Mouse (Mus musculus): ENCODE data around the gene Allc. TPM values are rescaled to one million over a fixed set of nuclear protein-coding genes. Genes with fewer than 3 reads are reported as not detected.

The Allc gene
- polyA plus RNA-seq, 1 experiment from 2014 or later, result not detected

- no peak overlapping the region for H3K9ac ChIP-seq
- no peak for ATAC-seq (ENCODE audit: insufficient number of reproducible peaks, low FRiP score)
- no peak overlapping the region for H3K27ac ChIP-seq (ENCODE audit: poor library complexity, severe bottlenecking)
- H3K4me2 ChIP-seq, result no peak overlapping the region
- 68% methylated on average over 6 of the region's 6 CpGs for WGBS
- peaks cover 9% of the 10 kb centered on the region for H3K4me1 ChIP-seq (replicated peaks)
- H3K36me3 ChIP-seq, result no peaks in the 10 kb centered on the region
- no peaks in the 10 kb centered on the region for H3K9me3 ChIP-seq (replicated peaks)
- no peaks in the 10 kb centered on the region for H3K27me3 ChIP-seq (replicated peaks)
- no peak overlapping the region for H3K4me3 ChIP-seq
These were observed 30.1 kb upstream of the Allc start for GRCm38 (mm10) chr12:28612391-28612790.

GRCm38 (mm10) chr12:28607546-28608305 is 25.4 kb upstream of the Allc start:
- Histone ChIP-seq H3K27ac (ENCODE audit: poor library complexity, severe bottlenecking) (no peak overlapping the region), H3K9ac (no peak overlapping the region), H3K9me3 (replicated peaks) (no peaks in the 10 kb centered on the region), H3K4me3 (no peak overlapping the region), H3K4me2 (no peak overlapping the region), H3K27me3 (replicated peaks) (no peaks in the 10 kb centered on the region), H3K36me3 (no peaks in the 10 kb centered on the region), H3K4me1 (replicated peaks) (peaks cover 12% of the 10 kb centered on the region)
- ATAC-seq (ENCODE audit: insufficient number of reproducible peaks, low FRiP score), result no peak
- 55% methylated on average over 17 of the region's 17 CpGs for WGBS

- Histone ChIP-seq H3K27ac (ENCODE audit: poor library complexity, severe bottlenecking) (no peak overlapping the region), H3K36me3 (no peaks in the 10 kb centered on the region), H3K27me3 (replicated peaks) (no peaks in the 10 kb centered on the region), H3K4me3 (no peak overlapping the region), H3K9ac (no peak overlapping the region), H3K4me1 (replicated peaks) (peaks cover 24% of the 10 kb centered on the region), H3K9me3 (replicated peaks) (no peaks in the 10 kb centered on the region), H3K4me2 (no peak overlapping the region)
- 69% methylated on average over 1 of the region's 1 CpGs for WGBS
- no peak for ATAC-seq (ENCODE audit: insufficient number of reproducible peaks, low FRiP score)
These were observed 21.2 kb upstream of the Allc start for GRCm38 (mm10) chr12:28603494-28603893.

GRCm38 (mm10) chr12:28602259-28602658 is 19.9 kb upstream of the Allc start:
- Histone ChIP-seq H3K4me1 (replicated peaks) (peaks cover 25% of the 10 kb centered on the region), H3K4me3 (no peak overlapping the region), H3K27me3 (replicated peaks) (no peaks in the 10 kb centered on the region), H3K9me3 (replicated peaks) (no peaks in the 10 kb centered on the region), H3K27ac (ENCODE audit: poor library complexity, severe bottlenecking) (no peak overlapping the region), H3K4me2 (no peak overlapping the region), H3K9ac (no peak overlapping the region), H3K36me3 (no peaks in the 10 kb centered on the region)
- WGBS, result 25% methylated on average over 4 of the region's 4 CpGs
- ATAC-seq (ENCODE audit: insufficient number of reproducible peaks, low FRiP score), result no peak

- no peaks in the 10 kb centered on the region for H3K36me3 ChIP-seq
These were observed 16.2 kb upstream of the Allc start for GRCm38 (mm10) chr12:28598526-28598991.

GRCm38 (mm10) chr12:28598110-28598509 is 15.8 kb upstream of the Allc start:
- H3K27ac ChIP-seq (ENCODE audit: poor library complexity, severe bottlenecking), result no peak overlapping the region
- H3K27me3 ChIP-seq (replicated peaks), result no peaks in the 10 kb centered on the region
- no peak overlapping the region for H3K4me3 ChIP-seq
- no peak for ATAC-seq (ENCODE audit: insufficient number of reproducible peaks, low FRiP score)
- no peaks in the 10 kb centered on the region for H3K36me3 ChIP-seq
- H3K4me1 ChIP-seq (replicated peaks), result peaks cover 22% of the 10 kb centered on the region
- no peak overlapping the region for H3K9ac ChIP-seq
- 39% methylated on average over 3 of the region's 3 CpGs for WGBS
- H3K4me2 ChIP-seq, result no peak overlapping the region
- no peaks in the 10 kb centered on the region for H3K9me3 ChIP-seq (replicated peaks)

More at GRCm38 (mm10) chr12:28598526-28598991, 16.2 kb upstream of the Allc start:
- Histone ChIP-seq H3K4me1 (replicated peaks) (peaks cover 22% of the 10 kb centered on the region), H3K4me2 (no peak overlapping the region), H3K9me3 (replicated peaks) (no peaks in the 10 kb centered on the region), H3K27ac (ENCODE audit: poor library complexity, severe bottlenecking) (no peak overlapping the region), H3K9ac (no peak overlapping the region), H3K27me3 (replicated peaks) (no peaks in the 10 kb centered on the region), H3K4me3 (no peak overlapping the region)
- WGBS, result 45% methylated on average over 2 of the region's 2 CpGs
- ATAC-seq (ENCODE audit: insufficient number of reproducible peaks, low FRiP score), result no peak

GRCm38 (mm10) chr12:28597699-28598098 is 15.4 kb upstream of the Allc start:
- H3K9me3 ChIP-seq (replicated peaks), result no peaks in the 10 kb centered on the region
- no peaks in the 10 kb centered on the region for H3K36me3 ChIP-seq
- H3K4me2 ChIP-seq, result no peak overlapping the region
- H3K27me3 ChIP-seq (replicated peaks), result no peaks in the 10 kb centered on the region
- no peak overlapping the region for H3K9ac ChIP-seq
- H3K27ac ChIP-seq (ENCODE audit: poor library complexity, severe bottlenecking), result no peak overlapping the region
- no peak for ATAC-seq (ENCODE audit: insufficient number of reproducible peaks, low FRiP score)
- WGBS, result 58% methylated on average over 9 of the region's 9 CpGs
- H3K4me3 ChIP-seq, result no peak overlapping the region
- peaks cover 22% of the 10 kb centered on the region for H3K4me1 ChIP-seq (replicated peaks)

- Histone ChIP-seq H3K4me2 (no peak overlapping the region), H3K9ac (no peak overlapping the region), H3K27ac (ENCODE audit: poor library complexity, severe bottlenecking) (no peak overlapping the region), H3K36me3 (no peaks in the 10 kb centered on the region), H3K4me1 (replicated peaks) (peaks cover 18% of the 10 kb centered on the region), H3K27me3 (replicated peaks) (no peaks in the 10 kb centered on the region), H3K9me3 (replicated peaks) (no peaks in the 10 kb centered on the region), H3K4me3 (no peak overlapping the region)
- no peak for ATAC-seq (ENCODE audit: insufficient number of reproducible peaks, low FRiP score)
These were observed 14.5 kb upstream of the Allc start for GRCm38 (mm10) chr12:28596851-28597250.

- Histone ChIP-seq H3K36me3 (no peaks in the 10 kb centered on the region), H3K4me3 (no peak overlapping the region), H3K27me3 (replicated peaks) (peaks cover 22% of the 10 kb centered on the region), H3K4me1 (replicated peaks) (peaks cover 12% of the 10 kb centered on the region), H3K27ac (ENCODE audit: poor library complexity, severe bottlenecking) (no peak overlapping the region), H3K9ac (no peak overlapping the region), H3K4me2 (no peak overlapping the region), H3K9me3 (replicated peaks) (no peaks in the 10 kb centered on the region)
- 0 out of 2 replicates have a peak, but pooled peaks have one; percentile 17 for ATAC-seq (ENCODE audit: insufficient number of reproducible peaks, low FRiP score)
- 41% methylated on average over 13 of the region's 13 CpGs for WGBS
These were observed 8.1 kb upstream of the Allc start for GRCm38 (mm10) chr12:28590428-28590827.

- Histone ChIP-seq H3K4me3 (peak overlapping the region; percentile 54), H3K27ac (ENCODE audit: poor library complexity, severe bottlenecking) (no peak overlapping the region), H3K36me3 (no peaks in the 10 kb centered on the region), H3K9ac (peak overlapping the region; percentile 66; the same call in 1 of the 2 replicates), H3K4me1 (replicated peaks) (peaks cover 12% of the 10 kb centered on the region), H3K27me3 (replicated peaks) (peaks cover 23% of the 10 kb centered on the region), H3K9me3 (replicated peaks) (no peaks in the 10 kb centered on the region), H3K4me2 (peak overlapping the region; percentile 90)
- peak; percentile 66 for ATAC-seq (ENCODE audit: insufficient number of reproducible peaks, low FRiP score)
- WGBS, result 8% methylated on average over 24 of the region's 24 CpGs
These were observed 7.0 kb upstream of the Allc start for GRCm38 (mm10) chr12:28589090-28589868.

GRCm38 (mm10) chr12:28587949-28588348 is 5.6 kb upstream of the Allc start:
- no peak for ATAC-seq (ENCODE audit: insufficient number of reproducible peaks, low FRiP score)
- H3K4me3 ChIP-seq, result no peak overlapping the region
- H3K4me1 ChIP-seq (replicated peaks), result peaks cover 12% of the 10 kb centered on the region
- no peak overlapping the region for H3K9ac ChIP-seq
- peaks cover 23% of the 10 kb centered on the region for H3K27me3 ChIP-seq (replicated peaks)
- no peak overlapping the region for H3K4me2 ChIP-seq
- no peaks in the 10 kb centered on the region for H3K9me3 ChIP-seq (replicated peaks)
- no peaks in the 10 kb centered on the region for H3K36me3 ChIP-seq
- H3K27ac ChIP-seq (ENCODE audit: poor library complexity, severe bottlenecking), result no peak overlapping the region
- WGBS, result 78% methylated on average over 6 of the region's 6 CpGs
